Comparison of ENCODE assay signal across 14 mouse cellular contexts in genomic region chr11:87758957-87759608, GRCm38 (mm10). TPM values are rescaled to one million over a fixed set of nuclear protein-coding genes. Genes with fewer than 3 reads are reported as not detected.
A peak's percentile ranks its signal among the peaks of the same experiment; 100 is the strongest.
DNase-seq lines count a peak whose midpoint lies in the region; ATAC-seq and TF ChIP-seq lines count a peak whose summit lies in the region.
"Had no signal": no experiment of that assay in that cellular context is flagged by ENCODE, and none has a peak within 500 bp of the region (broad histone marks: within the 10 kb centered on the region; RNA-seq: fewer than 3 reads in every experiment).

No protein-coding gene starts in this region.

- H3K27me3 ChIP-seq in midbrain, embryonic 14.5 days (ENCODE audit: control insufficient read depth, insufficient read depth, low read length): no peaks in the 10 kb centered on the region; the same call in 1 of the 2 replicates
- peaks cover 52% of the 10 kb centered on the region for H3K27me3 ChIP-seq in midbrain, embryonic 10.5 days (ENCODE audit: low read depth, poor library complexity, severe bottlenecking)
- H3K27me3 ChIP-seq in G1E (ENCODE audit: insufficient read depth, low read length): peaks cover 31% of the 10 kb centered on the region
- H3K27me3 ChIP-seq in liver, embryonic 14.5 days (ENCODE audit: control insufficient read depth, insufficient read depth, low read length): peaks cover 26% of the 10 kb centered on the region

- H3K36me3 ChIP-seq in midbrain, embryonic 14.5 days (ENCODE audit: control insufficient read depth, insufficient read depth, low read length): no peaks in the 10 kb centered on the region
- H3K36me3 ChIP-seq in midbrain, embryonic 10.5 days: no peaks in the 10 kb centered on the region
- peaks cover 19% of the 10 kb centered on the region for H3K36me3 ChIP-seq in G1E (replicated peaks)
- H3K36me3 ChIP-seq in liver, embryonic 14.5 days (replicated peaks; ENCODE audit: control insufficient read depth, insufficient read depth, low read depth): peaks cover 22% of the 10 kb centered on the region
- H3K36me3 ChIP-seq: limb, embryonic 12.5 days; neural tube, embryonic 13.5 days had no signal

- H3K4me3 ChIP-seq in midbrain, embryonic 14.5 days (replicated peaks; ENCODE audit: low read depth, low read length): no peak overlapping the region
- H3K4me3 ChIP-seq in midbrain, embryonic 10.5 days: no peak overlapping the region
- H3K4me3 ChIP-seq in G1E (ENCODE audit: low read depth, low read length): no peak overlapping the region; the same call in 1 of the 2 replicates
- H3K4me3 ChIP-seq in liver, embryonic 14.5 days (ENCODE audit: insufficient read depth in 1 of 2, low read depth in 2 of 2, low read length in 2 of 2): no peak overlapping the region; a peak in 1 of 4 replicates
- H3K4me3 ChIP-seq: limb, embryonic 12.5 days had no signal

- no peak overlapping the region for H3K9ac ChIP-seq in midbrain, embryonic 14.5 days (replicated peaks; ENCODE audit: low read length)
- no peak overlapping the region for H3K9ac ChIP-seq in liver, embryonic 14.5 days (replicated peaks)
- H3K9ac ChIP-seq: limb, embryonic 12.5 days had no signal

- H3K27ac ChIP-seq in midbrain, embryonic 14.5 days (replicated peaks; ENCODE audit: low read depth, low read length): peak overlapping the region; percentile 91
- no peak overlapping the region for H3K27ac ChIP-seq in midbrain, embryonic 10.5 days (replicated peaks)
- peak overlapping the region; percentile 100 for H3K27ac ChIP-seq in liver, embryonic 14.5 days
- H3K27ac ChIP-seq: limb, embryonic 12.5 days had no signal

- WGBS in midbrain, embryonic 14.5 days: 76% methylated on average over 4 of the region's 4 CpGs
- WGBS in midbrain, embryonic 10.5 days: 75% methylated on average over 4 of the region's 4 CpGs
- 13% methylated on average over 4 of the region's 4 CpGs for WGBS in liver, embryonic 14.5 days (ENCODE audit: insufficient replicate concordance)

- no peaks in the 10 kb centered on the region for H3K9me3 ChIP-seq in midbrain, embryonic 14.5 days (ENCODE audit: control insufficient read depth, low read length)
- no peaks in the 10 kb centered on the region for H3K9me3 ChIP-seq in midbrain, embryonic 10.5 days (replicated peaks)
- H3K9me3 ChIP-seq in G1E (replicated peaks): peaks cover 8% of the 10 kb centered on the region
- H3K9me3 ChIP-seq in liver, embryonic 14.5 days (ENCODE audit: control insufficient read depth, low read length): no peaks in the 10 kb centered on the region
- H3K9me3 ChIP-seq: limb, embryonic 12.5 days; neural tube, embryonic 13.5 days had no signal

- TF ChIP-seq EP300 in liver, embryonic 14.5 days (IDR thresholded peaks at IDR 0.05; ENCODE audit: low read depth): no peak

- ATAC-seq in midbrain, embryonic 14.5 days (ENCODE audit: low FRiP score, low TSS enrichment): no peak
- ATAC-seq in G1E (ENCODE audit: extremely low read depth, insufficient number of reproducible peaks, low FRiP score, poor library complexity, severe bottlenecking): peak; percentile 10; the same call in 1 of the 2 replicates
- peak; percentile 29 for ATAC-seq in liver, embryonic 14.5 days (ENCODE audit: insufficient read depth)

- peaks cover 33% of the 10 kb centered on the region for H3K4me1 ChIP-seq in midbrain, embryonic 14.5 days (ENCODE audit: control insufficient read depth, insufficient read depth, low read length)
- peaks cover 36% of the 10 kb centered on the region for H3K4me1 ChIP-seq in midbrain, embryonic 10.5 days
- peaks cover 31% of the 10 kb centered on the region for H3K4me1 ChIP-seq in G1E (ENCODE audit: insufficient read depth, low read depth, low read length)
- peaks cover 11 to 16% of the 10 kb centered on the region in 2 experiments for H3K4me1 ChIP-seq in liver, embryonic 14.5 days (replicated peaks; ENCODE audit: control insufficient read depth in 2 of 2, insufficient read depth in 2 of 2, low read length in 1 of 2)

- no peak for TF ChIP-seq CTCF in G1E (IDR thresholded peaks at IDR 0.05; ENCODE audit: low read depth, low read length)
- TF ChIP-seq CTCF in liver, embryonic 14.5 days (IDR thresholded peaks at IDR 0.05; ENCODE audit: low read depth): no peak

- no peak for DNase-seq in midbrain, embryonic 14.5 days
- DNase-seq in midbrain, embryonic 10.5 days (ENCODE audit: low spot score): no peak
- no peak for DNase-seq in G1E (ENCODE audit: low spot score)
- DNase-seq in liver, embryonic 14.5 days (ENCODE audit: low read depth in 3 of 3, low spot score in 3 of 3): no peak
- DNase-seq in thymus, postnatal 25 days: peak; percentile 46
- DNase-seq in cerebellum, postnatal 4 days (ENCODE audit: low spot score in 2 of 2): no peak
- no peak for DNase-seq in testis, postnatal 14 days (ENCODE audit: low spot score)
- DNase-seq: gastrocnemius, postnatal 36 days; heart, postnatal 10 days; kidney, adult 11 months; lung, postnatal 36 days had no signal

- H3K4me2 ChIP-seq in midbrain, embryonic 14.5 days (ENCODE audit: low read length): no peak overlapping the region; the same call in 1 of the 2 replicates
- peak overlapping the region; percentile 93 for H3K4me2 ChIP-seq in liver, embryonic 14.5 days (ENCODE audit: low read depth)
- H3K4me2 ChIP-seq: limb, embryonic 12.5 days had no signal

RNA-seq across cellular contexts. Expression of gene Tspoap1, which starts 1.3 kb away (rescaled TPM):
- polyA plus RNA-seq in midbrain, embryonic 14.5 days (2014; fragmentation: Nextera tagmentation; extraction: Ambion mirVana): 54.5 and 63.4 TPM in 2 replicates
- 8.2 and 14.7 TPM in 2 replicates for polyA plus RNA-seq in midbrain, embryonic 10.5 days (2016; fragmentation: Nextera tagmentation; extraction: Ambion mirVana)
- total RNA-seq in G1E (2014; fragmentation: Nextera tagmentation) (3.9 and 9.9 TPM in 2 replicates), G1E (2017) (17.4 and 21.2 TPM in 2 replicates)
- polyA plus RNA-seq in G1E (2012): 10.2 and 10.4 TPM in 2 replicates
- 5.4 and 5.5 TPM in 2 replicates for polyA plus RNA-seq in liver, embryonic 14.5 days (2012; rRNA removed)
- 1.1 and 2.4 TPM in 2 replicates for polyA plus RNA-seq in liver, embryonic 14.5 days (2014; fragmentation: Nextera tagmentation; extraction: Ambion mirVana)

RNA-seq across cellular contexts. Expression of gene Supt4a, which starts 21.7 kb away (rescaled TPM):
- polyA plus RNA-seq in midbrain, embryonic 14.5 days (2014; fragmentation: Nextera tagmentation; extraction: Ambion mirVana): 150 and 163 TPM in 2 replicates
- 157 and 171 TPM in 2 replicates for polyA plus RNA-seq in midbrain, embryonic 10.5 days (2016; fragmentation: Nextera tagmentation; extraction: Ambion mirVana)
- total RNA-seq in G1E (2014; fragmentation: Nextera tagmentation) (64.1 and 95.8 TPM in 2 replicates), G1E (2017) (155 and 172 TPM in 2 replicates)
- polyA plus RNA-seq in G1E (2012): 14.7 and 15.4 TPM in 2 replicates
- polyA plus RNA-seq in liver, embryonic 14.5 days (2012; rRNA removed): 111 TPM in 2 replicates
- 211 and 214 TPM in 2 replicates for polyA plus RNA-seq in liver, embryonic 14.5 days (2014; fragmentation: Nextera tagmentation; extraction: Ambion mirVana)

RNA-seq across cellular contexts. Expression of gene Mpo, which starts 34.3 kb away (rescaled TPM):
- 0.47 TPM in 1 of 2 replicates, not detected in the other for polyA plus RNA-seq in midbrain, embryonic 14.5 days (2014; fragmentation: Nextera tagmentation; extraction: Ambion mirVana)
- polyA plus RNA-seq in midbrain, embryonic 10.5 days (2016; fragmentation: Nextera tagmentation; extraction: Ambion mirVana): 2.5 and 2.7 TPM in 2 replicates
- total RNA-seq in G1E (2014; fragmentation: Nextera tagmentation) (not detected in 2 replicates), G1E (2017) (0.05 and 0.70 TPM in 2 replicates)
- polyA plus RNA-seq in G1E (2012): 1.6 and 1.7 TPM in 2 replicates
- 142 and 163 TPM in 2 replicates for polyA plus RNA-seq in liver, embryonic 14.5 days (2012; rRNA removed)
- polyA plus RNA-seq in liver, embryonic 14.5 days (2014; fragmentation: Nextera tagmentation; extraction: Ambion mirVana): 301 and 360 TPM in 2 replicates
- total RNA-seq: adrenal gland, adult 18-20 months; gastrocnemius, postnatal 36 days; heart, postnatal 10 days had no signal

Comparison
In these comparisons a context has a peak if more than half of its experiments do, and no peak if none do; other contexts are left out.
1. RNA of gene Mpo, which starts 34.3 kb away (polyA plus RNA-seq): 142 to 360 TPM in liver, embryonic 14.5 days; 2.5 to 2.7 TPM in midbrain, embryonic 10.5 days, 1.6 to 1.7 TPM in G1E and 0.47 TPM in midbrain, embryonic 14.5 days; every median in the first group is over 10 times any median in the second.